Comparison of ENCODE assay signal across 28 mouse cellular contexts in genomic region chr11:8847627-8848026, GRCm38 (mm10).
DNase-seq lines count a peak whose midpoint lies in the region; ATAC-seq and TF ChIP-seq lines count a peak whose summit lies in the region.
"Had no signal": no experiment of that assay in that cellular context is flagged by ENCODE, and none has a peak within 500 bp of the region (broad histone marks: within the 10 kb centered on the region; RNA-seq: fewer than 3 reads in every experiment).

No protein-coding gene starts in this region.

- ATAC-seq in frontal cortex, adult (ENCODE audit: low TSS enrichment): peak; percentile 87
- peak; percentile 94 for ATAC-seq in granulocyte monocyte progenitor cell, adult 5-6 weeks (replicated peaks; ENCODE audit: poor library complexity, severe bottlenecking)
- ATAC-seq in megakaryocyte progenitor cell, adult 5-6 weeks (replicated peaks; ENCODE audit: poor library complexity): peak; percentile 87
- ATAC-seq in hindbrain, embryonic 11.5 days (ENCODE audit: low FRiP score): no peak
- ATAC-seq: forebrain, embryonic 15.5 days; intestine, embryonic 16.5 days had no signal

- no peak overlapping the region for H3K27ac ChIP-seq in hindbrain, embryonic 11.5 days (ENCODE audit: low read depth, low read length)
- no peak overlapping the region for H3K27ac ChIP-seq in layer of hippocampus, adult 2 months
- H3K27ac ChIP-seq: embryonic facial prominence, embryonic 12.5 days; forebrain, embryonic 10.5 days; forebrain, embryonic 15.5 days; heart, embryonic 10.5 days; heart, embryonic 15.5 days; hindbrain, embryonic 13.5 days; liver, embryonic 14.5 days; midbrain, embryonic 12.5 days; neural tube, embryonic 13.5 days; stomach, embryonic 15.5 days had no signal

- no peaks in the 10 kb centered on the region for H3K27me3 ChIP-seq in hindbrain, embryonic 11.5 days (ENCODE audit: control insufficient read depth, insufficient read depth, low read length)
- H3K27me3 ChIP-seq: embryonic facial prominence, embryonic 12.5 days; forebrain, embryonic 15.5 days; heart, embryonic 15.5 days; hindbrain, embryonic 13.5 days; midbrain, embryonic 12.5 days; neural tube, embryonic 13.5 days; stomach, embryonic 15.5 days had no signal

- H3K4me3 ChIP-seq in hindbrain, embryonic 11.5 days (ENCODE audit: low read depth, low read length): no peak overlapping the region
- H3K4me3 ChIP-seq in layer of hippocampus, adult 2 months: no peak overlapping the region
- H3K4me3 ChIP-seq: embryonic facial prominence, embryonic 12.5 days; forebrain, embryonic 10.5 days; forebrain, embryonic 15.5 days; heart, embryonic 10.5 days; heart, embryonic 15.5 days; hindbrain, embryonic 13.5 days; midbrain, embryonic 12.5 days; neural tube, embryonic 13.5 days; stomach, embryonic 15.5 days had no signal

- TF ChIP-seq CTCF in layer of hippocampus, adult 2 months (conservative IDR thresholded peaks at IDR 0.05): no peak

- WGBS in hindbrain, embryonic 11.5 days: 89% methylated on average over 2 of the region's 2 CpGs

- no peaks in the 10 kb centered on the region for H3K4me1 ChIP-seq in hindbrain, embryonic 11.5 days (replicated peaks; ENCODE audit: control insufficient read depth, insufficient read depth, low read length)
- H3K4me1 ChIP-seq: embryonic facial prominence, embryonic 12.5 days; forebrain, embryonic 10.5 days; forebrain, embryonic 15.5 days; heart, embryonic 10.5 days; heart, embryonic 15.5 days; hindbrain, embryonic 13.5 days; midbrain, embryonic 12.5 days; neural tube, embryonic 13.5 days; stomach, embryonic 15.5 days had no signal

- no peak for DNase-seq in frontal cortex, postnatal 14 days (ENCODE audit: low spot score in 2 of 2)
- peak; percentile 23 for DNase-seq in 3T3-L1 (ENCODE audit: low read depth, low spot score)
- DNase-seq in hindbrain, embryonic 11.5 days (ENCODE audit: low spot score): no peak
- DNase-seq in thymus, postnatal 0 days (ENCODE audit: low spot score): no peak
- DNase-seq in layer of hippocampus, adult 2 months (ENCODE audit: low spot score in 2 of 2): no peak
- DNase-seq: adrenal gland, postnatal 14 days; cerebellum, adult 18-20 months; cerebellum, postnatal 14 days; kidney, adult 9 months; kidney, postnatal 14 days; lung, adult 2 months; lung, postnatal 10 days; thymus, adult 18-20 months; thymus, postnatal 36 days had no signal

- no peaks in the 10 kb centered on the region for H3K9me3 ChIP-seq in hindbrain, embryonic 11.5 days (ENCODE audit: control insufficient read depth, low read length)
- H3K9me3 ChIP-seq: embryonic facial prominence, embryonic 12.5 days; forebrain, embryonic 10.5 days; forebrain, embryonic 15.5 days; heart, embryonic 10.5 days; heart, embryonic 15.5 days; hindbrain, embryonic 13.5 days; midbrain, embryonic 12.5 days; neural tube, embryonic 13.5 days; stomach, embryonic 15.5 days had no signal

- no peak overlapping the region for H3K9ac ChIP-seq in hindbrain, embryonic 11.5 days (ENCODE audit: low read depth, low read length)
- H3K9ac ChIP-seq: embryonic facial prominence, embryonic 12.5 days; forebrain, embryonic 15.5 days; heart, embryonic 15.5 days; hindbrain, embryonic 13.5 days; liver, embryonic 14.5 days; midbrain, embryonic 12.5 days; neural tube, embryonic 13.5 days; stomach, embryonic 15.5 days had no signal

- no peak overlapping the region for H3K4me2 ChIP-seq in hindbrain, embryonic 11.5 days (replicated peaks; ENCODE audit: low read depth, low read length)
- H3K4me2 ChIP-seq: embryonic facial prominence, embryonic 12.5 days; forebrain, embryonic 15.5 days; heart, embryonic 15.5 days; hindbrain, embryonic 13.5 days; midbrain, embryonic 12.5 days; neural tube, embryonic 13.5 days; stomach, embryonic 15.5 days had no signal

- H3K36me3 ChIP-seq in hindbrain, embryonic 11.5 days (ENCODE audit: control insufficient read depth, insufficient read depth, low read length): no peaks in the 10 kb centered on the region
- H3K36me3 ChIP-seq: embryonic facial prominence, embryonic 12.5 days; forebrain, embryonic 10.5 days; forebrain, embryonic 15.5 days; heart, embryonic 10.5 days; heart, embryonic 15.5 days; hindbrain, embryonic 13.5 days; midbrain, embryonic 12.5 days; neural tube, embryonic 13.5 days; stomach, embryonic 15.5 days had no signal
